Comparison of ENCODE assay signal across 16 mouse cellular contexts in the genomic region with DNA sequence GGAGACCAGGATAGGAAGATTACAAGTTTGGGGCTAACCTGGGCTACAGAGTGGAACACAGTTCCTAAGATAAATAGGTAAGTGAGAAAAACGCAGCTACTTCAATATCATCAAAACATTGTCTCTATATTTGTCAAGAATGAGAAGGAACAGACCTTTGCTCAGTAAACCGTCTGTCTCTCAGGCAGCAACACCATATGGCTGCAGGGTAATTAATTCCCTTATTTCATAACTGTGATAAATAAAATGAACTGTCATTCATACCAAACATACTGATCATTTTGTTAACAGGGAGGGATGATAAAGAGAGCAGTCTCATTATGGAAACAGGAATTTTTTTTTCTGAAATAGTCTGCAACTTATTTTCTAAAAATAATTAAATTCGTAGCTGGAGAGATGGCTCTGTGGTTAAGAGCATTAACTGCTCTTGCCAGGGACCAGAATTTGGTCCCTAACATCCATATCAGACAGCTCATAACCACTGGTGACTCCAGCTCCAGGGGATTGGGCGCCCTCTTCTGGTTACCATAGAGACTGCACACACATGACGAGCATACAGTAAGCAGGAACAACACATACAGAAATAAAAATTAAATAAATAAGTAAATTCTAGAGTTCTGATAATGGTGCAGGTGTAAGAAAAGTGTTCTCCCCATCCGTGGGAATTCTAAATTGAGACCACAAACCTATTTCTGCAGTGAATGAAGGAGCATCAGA. TPM values are rescaled to one million over a fixed set of nuclear protein-coding genes. Genes with fewer than 3 reads are reported as not detected.
DNase-seq lines count a peak whose midpoint lies in the region; ATAC-seq and TF ChIP-seq lines count a peak whose summit lies in the region.
"Had no signal": no experiment of that assay in that cellular context is flagged by ENCODE, and none has a peak within 500 bp of the region (broad histone marks: within the 10 kb centered on the region; RNA-seq: fewer than 3 reads in every experiment).

No protein-coding gene starts in this region.

- no peak for TF ChIP-seq EP300 in liver, postnatal 0 days (IDR thresholded peaks at IDR 0.05; ENCODE audit: low read depth)

- H3K4me1 ChIP-seq in E14TG2a.4 (replicated peaks; ENCODE audit: low read depth, low read length): no peaks in the 10 kb centered on the region
- H3K4me1 ChIP-seq in liver, postnatal 0 days (ENCODE audit: insufficient read depth): no peaks in the 10 kb centered on the region
- H3K4me1 ChIP-seq: heart, embryonic 10.5 days; hindbrain, embryonic 10.5 days; limb, embryonic 12.5 days; lung, embryonic 15.5 days; midbrain, embryonic 10.5 days had no signal

- 72% methylated on average over 6 of the region's 6 CpGs for WGBS in liver, postnatal 0 days (ENCODE audit: insufficient replicate concordance)

- H3K9me3 ChIP-seq in E14TG2a.4 (ENCODE audit: low read length): 0 out of 2 replicates have a peak, but pooled peaks cover 4% of the 10 kb centered on the region
- H3K9me3 ChIP-seq in liver, postnatal 0 days (ENCODE audit: low read length): no peaks in the 10 kb centered on the region
- H3K9me3 ChIP-seq: heart, embryonic 10.5 days; hindbrain, embryonic 10.5 days; limb, embryonic 12.5 days had no signal

- peak; percentile 84 for TF ChIP-seq CTCF in E14TG2a.4 (conservative IDR thresholded peaks at IDR 0.05; ENCODE audit: low read length)
- peak; percentile 33 for TF ChIP-seq CTCF in liver, postnatal 0 days (IDR thresholded peaks at IDR 0.05; ENCODE audit: low read depth)

- DNase-seq in layer of hippocampus, adult 9-10 months (ENCODE audit: low spot score): peak; percentile 22
- no peak for DNase-seq in layer of hippocampus, postnatal 25 days (ENCODE audit: extremely low spot score in 1 of 2, low spot score in 1 of 2)
- DNase-seq in NIH3T3 (ENCODE audit: low read depth): peak; percentile 4
- no peak for DNase-seq in liver, postnatal 0 days
- DNase-seq in adrenal gland, adult 8-10 months: no peak
- DNase-seq in kidney, postnatal 14 days: no peak
- DNase-seq: adrenal gland, adult 2 months; gastrocnemius, adult 2 months had no signal

- ATAC-seq in liver, postnatal 0 days: no peak

- H3K9ac ChIP-seq in liver, postnatal 0 days (replicated peaks): no peak overlapping the region
- H3K9ac ChIP-seq: limb, embryonic 12.5 days; lung, embryonic 15.5 days had no signal

- H3K36me3 ChIP-seq in E14TG2a.4 (ENCODE audit: insufficient read depth, low read length): no peaks in the 10 kb centered on the region
- H3K36me3 ChIP-seq in liver, postnatal 0 days (replicated peaks; ENCODE audit: insufficient read depth, low read length): no peaks in the 10 kb centered on the region
- H3K36me3 ChIP-seq: heart, embryonic 10.5 days; hindbrain, embryonic 10.5 days; limb, embryonic 12.5 days; lung, embryonic 15.5 days; midbrain, embryonic 10.5 days had no signal

- H3K27ac ChIP-seq in liver, postnatal 0 days (ENCODE audit: low read depth): no peak overlapping the region
- H3K27ac ChIP-seq: gastrocnemius, adult 2 months; heart, embryonic 10.5 days; hindbrain, embryonic 10.5 days; limb, embryonic 12.5 days; lung, embryonic 15.5 days; midbrain, embryonic 10.5 days had no signal

- H3K4me3 ChIP-seq in E14TG2a.4 (replicated peaks; ENCODE audit: low read length): no peak overlapping the region
- H3K4me3 ChIP-seq in liver, postnatal 0 days (ENCODE audit: low read depth, low read length): no peak overlapping the region
- H3K4me3 ChIP-seq: gastrocnemius, adult 2 months; heart, embryonic 10.5 days; hindbrain, embryonic 10.5 days; limb, embryonic 12.5 days; lung, embryonic 15.5 days; midbrain, embryonic 10.5 days had no signal

- no peak overlapping the region for H3K4me2 ChIP-seq in liver, postnatal 0 days (ENCODE audit: low read depth, low read length)
- H3K4me2 ChIP-seq: limb, embryonic 12.5 days; lung, embryonic 15.5 days had no signal

- H3K27me3 ChIP-seq in E14TG2a.4 (ENCODE audit: insufficient read depth, low read length): no peaks in the 10 kb centered on the region
- H3K27me3 ChIP-seq in liver, postnatal 0 days (ENCODE audit: insufficient read depth, low read length): no peaks in the 10 kb centered on the region
- H3K27me3 ChIP-seq: lung, embryonic 15.5 days had no signal

RNA-seq across cellular contexts. Expression of a gene that starts 6.2 kb away (rescaled TPM):
- total RNA-seq in layer of hippocampus, postnatal 25 days (2021): not detected
- polyA plus RNA-seq in liver, postnatal 0 days (2015; fragmentation: Nextera tagmentation; extraction: Ambion mirVana): not detected in 2 replicates
- not detected for total RNA-seq in adrenal gland, adult 8-10 months (2022)
- total RNA-seq: adrenal gland, adult 2 months; gastrocnemius, adult 2 months had no signal
- polyA plus RNA-seq: adrenal gland, adult 2 months; heart, embryonic 10.5 days; hindbrain, embryonic 10.5 days; kidney, embryonic 14.5 days; limb, embryonic 12.5 days; lung, embryonic 15.5 days; midbrain, embryonic 10.5 days; stomach, embryonic 16.5 days had no signal

RNA-seq across cellular contexts. Expression of a gene that starts 33.3 kb away (rescaled TPM):
- not detected for total RNA-seq in layer of hippocampus, postnatal 25 days (2021)
- polyA plus RNA-seq in liver, postnatal 0 days (2015; fragmentation: Nextera tagmentation; extraction: Ambion mirVana): 0.08 TPM in 1 of 2 replicates, not detected in the other
- not detected for total RNA-seq in adrenal gland, adult 8-10 months (2022)
- total RNA-seq: adrenal gland, adult 2 months; gastrocnemius, adult 2 months had no signal
- polyA plus RNA-seq: adrenal gland, adult 2 months; heart, embryonic 10.5 days; kidney, embryonic 14.5 days; limb, embryonic 12.5 days; lung, embryonic 15.5 days; midbrain, embryonic 10.5 days had no signal

RNA-seq across cellular contexts. Expression of a gene that starts 33.3 kb away (rescaled TPM):
- total RNA-seq in layer of hippocampus, postnatal 25 days (2021): 10 to 100 TPM; 33.0 to 38.2 TPM
- 44.9 and 46.5 TPM in 2 replicates for polyA plus RNA-seq in liver, postnatal 0 days (2015; fragmentation: Nextera tagmentation; extraction: Ambion mirVana)
- total RNA-seq in adrenal gland, adult 8-10 months (2022): 100 to 1,000 TPM; 146 to 278 (median 191) TPM

Comparison
In these comparisons a context has a peak if more than half of its experiments do, and no peak if none do; other contexts are left out.
1. DNase-seq: peak in layer of hippocampus, adult 9-10 months (single experiment) and NIH3T3 (single experiment); none in layer of hippocampus, postnatal 25 days (0 of 2), liver, postnatal 0 days (single experiment), adrenal gland, adult 8-10 months (single experiment) and kidney, postnatal 14 days (single experiment).